Mouse (Mus musculus) embryo, embryonic 11.5 days (tissue): ENCODE measurements around the gene Ppp1r9b.
A peak's percentile ranks its signal among the peaks of the same experiment; 100 is the strongest.
"Not testable (repeated sequence)": the region's sequence is repeated elsewhere in the genome, so short reads cannot be mapped to it uniquely, and the experiment has no call there.

Experiments used
- DNase-seq: peaks from one replicate; pipeline ENCODE4 v3.0.0-alpha.2; 2012; ENCODE audit warnings: low read depth, low spot score

Ppp1r9b gene

DNA sequence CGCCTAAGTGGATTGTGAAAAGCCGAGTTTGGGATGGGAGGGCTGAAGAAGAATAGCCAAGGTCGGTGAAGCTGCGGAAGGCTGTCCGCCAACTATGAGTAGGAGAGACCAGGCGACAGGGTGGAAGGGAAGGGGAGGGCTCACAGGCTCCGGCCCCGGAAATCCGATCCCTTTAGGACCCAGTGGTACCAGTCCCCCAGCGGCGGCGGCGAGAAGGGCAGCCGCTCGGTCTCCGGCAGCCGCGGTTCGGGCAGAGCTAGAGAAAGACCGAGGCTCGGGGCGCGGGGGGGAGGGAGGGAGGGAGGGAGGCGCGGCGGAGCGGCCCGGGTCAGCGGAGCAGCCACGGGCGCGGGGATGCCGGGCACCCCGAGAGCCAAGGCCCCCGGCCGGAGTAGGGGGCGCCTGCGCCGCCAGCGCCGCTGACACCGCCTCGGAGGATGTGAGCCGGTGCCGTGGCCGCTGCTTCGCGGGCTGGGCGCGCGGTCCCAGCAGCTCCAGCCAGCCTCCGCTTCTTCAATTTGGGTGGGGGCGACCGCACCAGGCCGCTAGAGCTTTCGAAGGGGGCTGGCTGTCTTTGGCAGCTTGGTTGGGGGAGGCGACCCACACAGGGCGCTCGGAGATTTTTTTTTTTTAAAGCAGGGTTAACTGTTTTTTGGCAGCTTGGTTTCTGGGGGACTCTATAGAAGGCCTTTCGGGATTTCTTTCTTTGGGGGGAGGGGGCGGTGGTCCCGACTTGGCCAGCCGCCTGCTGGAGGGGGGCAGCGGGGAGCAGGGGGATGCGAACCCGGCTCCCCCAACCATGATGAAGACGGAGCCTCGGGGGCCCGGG is at the start of gene Ppp1r9b:
Gene Ppp1r9b, plus strand, starts transcription at position 287 of the 829 bp plus-strand sequence.
- peak; percentile 82 for DNase-seq

DNA sequence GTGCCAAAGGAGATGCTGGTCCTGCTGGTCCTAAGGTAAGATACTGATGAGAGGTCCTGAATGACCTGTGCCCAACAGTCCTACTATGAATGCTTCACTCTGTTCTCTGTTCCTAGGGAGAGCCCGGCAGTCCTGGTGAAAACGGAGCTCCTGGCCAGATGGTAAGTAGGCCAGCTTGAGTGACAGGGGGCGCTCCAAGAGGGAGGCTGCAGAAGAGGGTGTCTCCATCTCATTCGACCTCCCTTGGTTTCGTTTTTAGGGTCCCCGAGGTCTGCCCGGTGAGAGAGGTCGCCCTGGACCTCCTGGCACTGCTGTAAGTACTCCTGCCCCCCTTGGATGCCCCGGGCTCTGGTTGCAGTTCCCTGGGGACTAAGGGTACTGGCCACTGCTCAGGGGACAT is 49.7 kb upstream of the Ppp1r9b start:
- no peak for DNase-seq

DNA sequence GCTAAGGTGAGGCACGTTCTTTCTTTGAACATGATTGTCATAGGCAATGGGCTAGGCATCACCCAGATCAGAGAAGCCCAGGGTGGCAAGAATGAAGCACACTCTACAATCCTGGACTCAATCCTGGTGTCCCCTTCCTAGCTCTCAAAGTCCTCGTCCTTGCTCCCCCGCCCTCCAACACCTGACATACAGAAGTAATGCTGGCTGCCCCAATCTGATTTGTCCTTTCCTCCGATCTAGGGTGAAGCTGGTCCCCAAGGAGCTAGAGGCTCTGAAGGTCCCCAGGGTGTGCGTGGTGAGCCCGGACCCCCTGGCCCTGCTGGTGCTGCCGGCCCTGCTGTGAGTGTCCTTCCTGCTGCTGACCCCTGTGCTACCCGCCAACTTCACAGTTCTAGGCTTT is 49.1 kb upstream of the Ppp1r9b start:
- DNase-seq: no peak

DNA sequence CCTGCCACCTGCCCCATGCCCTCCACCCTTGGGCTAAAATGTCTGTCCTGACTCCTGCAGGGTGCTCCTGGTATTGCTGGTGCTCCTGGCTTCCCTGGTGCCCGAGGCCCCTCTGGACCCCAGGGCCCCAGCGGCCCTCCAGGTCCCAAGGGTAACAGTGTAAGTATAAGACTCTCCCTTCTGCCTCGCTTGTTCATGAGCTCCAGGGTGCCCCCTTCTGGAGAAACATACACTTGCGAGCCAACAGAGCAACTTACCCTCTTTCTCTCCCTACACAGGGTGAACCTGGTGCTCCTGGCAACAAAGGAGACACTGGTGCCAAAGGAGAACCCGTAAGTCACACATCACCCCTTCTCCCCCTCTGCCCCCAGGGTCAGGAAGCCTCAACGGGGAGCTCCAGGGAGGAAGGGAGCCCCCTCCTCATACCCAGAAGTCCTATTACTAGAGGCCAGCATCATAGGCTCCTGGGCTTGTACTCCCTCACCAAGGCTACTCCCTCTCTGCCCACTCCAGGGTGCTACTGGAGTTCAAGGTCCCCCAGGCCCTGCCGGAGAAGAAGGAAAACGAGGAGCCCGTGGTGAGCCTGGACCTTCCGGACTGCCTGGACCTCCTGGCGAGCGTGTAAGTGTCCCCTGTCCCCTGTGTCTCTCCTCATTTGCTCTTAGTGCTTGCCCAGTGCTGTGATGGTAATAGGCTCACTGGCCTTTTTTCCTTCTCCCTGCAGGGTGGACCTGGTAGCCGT is 48.4 kb upstream of the Ppp1r9b start:
- DNase-seq: no peak

DNA sequence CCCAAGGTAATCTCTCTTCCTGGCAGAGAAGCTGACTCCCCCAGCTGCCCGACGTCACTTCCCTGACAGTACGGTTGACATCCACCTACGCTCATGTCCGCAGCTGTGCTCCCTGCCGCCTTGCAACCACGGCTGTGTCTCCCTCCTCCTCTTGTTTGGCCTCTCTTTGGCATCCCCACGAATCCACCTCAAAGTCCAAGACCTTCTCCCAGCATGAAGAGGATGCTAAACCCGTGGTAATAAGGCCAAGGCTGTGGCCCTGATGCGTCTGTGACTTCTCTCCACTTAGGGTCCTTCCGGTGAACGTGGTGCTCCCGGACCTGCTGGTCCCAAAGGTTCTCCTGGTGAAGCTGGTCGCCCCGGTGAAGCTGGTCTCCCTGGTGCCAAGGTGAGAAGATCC is 47.8 kb upstream of the Ppp1r9b start:
- no peak for DNase-seq

DNA sequence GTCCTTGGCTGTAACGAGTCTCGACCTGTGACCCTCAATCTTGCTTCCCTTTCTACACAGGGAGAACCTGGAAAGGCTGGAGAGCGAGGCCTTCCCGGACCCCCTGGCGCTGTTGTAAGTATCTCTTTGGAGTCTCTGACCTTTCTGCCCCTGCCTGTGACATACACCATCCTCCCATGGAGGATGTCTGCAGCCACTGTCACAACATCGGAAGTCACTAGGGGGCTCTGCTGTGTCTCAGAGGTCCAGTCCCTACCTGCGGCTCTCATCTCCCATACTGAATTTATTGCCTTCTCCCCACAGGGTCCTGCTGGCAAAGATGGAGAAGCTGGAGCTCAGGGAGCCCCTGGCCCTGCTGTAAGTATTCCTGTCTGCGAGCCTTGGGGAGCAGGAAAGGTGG is 46.5 kb upstream of the Ppp1r9b start:
- DNase-seq: no peak

DNA sequence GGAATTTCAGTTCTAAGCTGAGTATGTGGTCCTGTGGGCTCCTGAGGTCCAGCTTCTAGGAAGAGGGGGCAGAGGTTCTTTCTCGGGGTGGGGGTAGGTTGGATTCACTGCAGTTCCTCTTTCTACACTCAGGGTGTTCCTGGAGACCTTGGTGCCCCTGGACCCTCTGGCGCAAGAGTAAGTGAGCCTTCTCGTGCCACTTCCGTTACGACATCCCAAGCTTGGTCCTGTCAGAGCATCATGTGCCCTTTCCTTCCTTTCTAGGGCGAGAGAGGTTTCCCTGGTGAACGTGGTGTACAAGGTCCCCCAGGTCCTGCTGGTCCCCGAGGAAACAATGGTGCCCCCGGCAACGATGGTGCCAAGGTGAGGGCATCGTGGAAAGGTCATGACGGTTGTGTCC is 45.6 kb upstream of the Ppp1r9b start:
- no peak for DNase-seq

DNA sequence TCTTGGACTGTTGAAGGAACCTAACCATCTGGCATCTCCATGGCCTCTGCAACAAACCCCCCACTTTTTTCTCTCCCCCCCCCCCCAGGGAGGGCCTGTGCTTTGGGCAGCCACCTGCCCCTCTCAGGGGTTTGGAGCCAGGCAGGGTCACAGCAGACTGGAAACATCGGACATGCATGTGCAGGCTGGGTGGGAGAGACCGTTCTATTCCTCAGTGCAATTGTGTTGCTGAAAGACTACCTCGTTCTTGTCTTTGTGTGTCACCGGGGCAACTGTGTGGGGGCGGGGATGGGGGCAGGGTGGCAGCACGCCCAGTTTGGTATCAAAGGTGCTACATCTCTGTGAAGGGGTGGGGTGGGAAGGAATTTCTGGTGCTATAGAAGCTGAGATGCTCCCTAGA is 38.7 kb upstream of the Ppp1r9b start:
- no peak for DNase-seq

DNA sequence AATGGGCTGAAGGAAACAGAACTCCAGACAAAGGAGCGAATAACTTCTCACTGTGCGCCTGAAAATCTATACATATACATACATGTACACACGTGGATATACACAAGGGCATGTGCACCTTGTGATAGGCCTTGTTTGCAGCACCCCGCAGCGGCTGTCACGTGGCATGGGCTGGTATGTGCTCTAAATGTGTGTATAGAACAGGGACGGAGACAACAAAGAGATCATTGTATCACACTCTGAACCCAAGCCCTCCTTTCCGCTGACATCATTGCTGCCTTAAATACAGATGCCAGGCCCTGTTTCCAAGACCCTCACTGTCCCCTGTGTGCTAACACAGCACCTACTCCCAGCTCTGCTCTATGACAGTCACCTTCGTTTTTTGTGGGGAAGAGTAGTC is 35.7 kb upstream of the Ppp1r9b start:
- DNase-seq: no peak

DNA sequence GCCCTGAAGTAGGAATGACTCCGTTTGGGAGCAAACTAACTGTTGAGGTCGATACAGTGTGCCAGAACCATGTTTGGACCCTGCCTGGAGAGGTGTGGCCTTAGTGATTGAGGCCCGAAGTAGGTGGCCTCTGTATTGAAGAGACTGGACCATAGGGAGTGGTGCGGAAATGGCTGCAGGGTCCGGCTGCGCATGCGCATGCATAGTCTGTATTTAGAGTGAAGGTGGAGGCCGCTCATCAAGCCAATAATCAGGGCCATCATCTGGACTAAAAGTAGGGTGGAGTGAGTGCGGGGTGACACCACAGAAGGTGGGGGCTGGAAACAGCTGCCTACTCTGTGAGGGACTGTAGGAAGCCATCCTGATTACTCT is 33.2 kb upstream of the Ppp1r9b start:
- no peak for DNase-seq

DNA sequence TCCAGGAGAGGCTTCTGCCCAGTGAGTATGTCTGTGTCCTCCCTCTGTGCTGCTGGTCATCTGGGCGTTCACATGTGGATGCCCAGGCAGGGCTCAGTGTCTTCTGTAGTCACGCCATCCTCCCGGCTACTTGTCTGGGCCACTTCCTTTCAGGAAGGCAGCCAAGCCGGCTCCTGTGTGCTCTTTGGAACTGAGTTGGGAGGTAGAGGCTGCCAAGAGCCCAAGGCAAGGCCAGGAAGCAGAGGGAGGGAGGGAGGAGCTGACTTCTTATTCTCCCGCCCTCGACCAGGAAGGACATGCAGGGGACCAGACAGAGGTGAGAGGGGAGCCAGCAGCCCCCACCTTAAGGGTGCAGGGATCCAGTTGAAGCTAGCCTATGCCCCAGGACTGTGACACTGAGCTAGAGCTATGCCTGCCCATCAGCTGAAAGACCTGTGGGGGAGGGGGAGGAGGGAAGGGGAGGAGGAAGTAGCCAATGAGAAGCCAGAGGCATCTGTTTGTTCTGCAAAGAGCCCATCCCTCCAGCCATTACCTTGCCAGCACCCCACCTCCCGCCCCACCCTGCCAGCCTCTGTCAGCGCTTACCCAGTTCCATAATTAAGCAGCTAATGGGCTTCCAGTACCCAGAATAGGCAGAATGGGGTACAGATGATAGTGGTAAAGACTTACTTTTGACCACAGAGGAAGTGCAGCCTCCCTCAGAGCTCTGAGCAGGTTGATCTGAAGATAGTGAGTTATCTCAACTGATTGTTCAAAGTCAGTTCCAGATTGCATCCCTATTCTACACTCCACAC is 32.6 kb upstream of the Ppp1r9b start:
- no peak for DNase-seq

DNA sequence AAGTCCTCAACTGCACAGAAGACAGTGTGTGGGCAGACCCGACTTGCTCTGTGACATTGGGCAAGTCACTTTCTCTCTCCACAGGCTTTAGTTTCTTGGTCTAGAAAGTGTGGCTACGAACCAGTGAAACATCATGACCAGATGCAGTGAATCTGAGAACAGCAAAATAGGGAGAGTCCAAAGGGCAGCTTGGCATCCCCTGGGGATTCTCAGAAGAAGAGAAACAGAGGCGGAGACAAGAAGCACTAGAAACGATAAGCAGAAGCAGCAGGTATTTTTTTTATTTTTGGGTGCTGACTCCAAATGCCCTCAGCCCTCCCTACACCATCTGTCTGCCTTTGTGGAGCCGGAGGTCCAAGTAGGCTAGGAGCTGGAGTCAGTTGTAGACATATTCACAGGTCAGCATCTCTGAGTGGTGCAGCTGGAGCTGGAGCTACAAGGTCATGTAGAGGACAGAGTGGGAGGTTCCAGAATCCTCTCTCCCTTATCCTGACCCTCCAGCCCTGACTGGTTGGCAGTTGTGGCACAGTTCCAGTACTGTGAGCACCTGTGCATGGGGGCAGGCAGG is 28.2 kb upstream of the Ppp1r9b start:
- no peak for DNase-seq

DNA sequence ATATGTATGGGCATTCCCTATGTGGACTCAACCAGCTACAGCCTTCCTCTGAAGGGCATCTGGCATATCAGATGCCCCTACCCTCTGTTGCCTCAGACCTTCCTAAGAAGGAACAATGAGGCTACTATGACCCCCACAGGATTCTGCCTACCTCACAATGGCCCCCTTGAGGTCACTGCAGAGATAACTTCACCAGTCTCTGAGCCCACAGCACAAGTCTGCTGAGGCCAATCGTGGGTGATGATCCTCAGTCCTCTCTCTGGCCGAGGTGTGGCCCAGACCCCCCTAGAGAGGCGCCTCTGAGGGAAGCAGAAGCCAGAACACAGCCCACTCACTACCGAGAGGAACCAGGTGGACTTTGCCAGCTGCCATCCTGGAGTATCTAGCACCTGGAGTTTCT is 23.4 kb upstream of the Ppp1r9b start, which contains the start of gene Hils1:
Gene Hils1, plus strand, starts transcription at position 175 of the 400 bp plus-strand sequence.
- DNase-seq: no peak

DNA sequence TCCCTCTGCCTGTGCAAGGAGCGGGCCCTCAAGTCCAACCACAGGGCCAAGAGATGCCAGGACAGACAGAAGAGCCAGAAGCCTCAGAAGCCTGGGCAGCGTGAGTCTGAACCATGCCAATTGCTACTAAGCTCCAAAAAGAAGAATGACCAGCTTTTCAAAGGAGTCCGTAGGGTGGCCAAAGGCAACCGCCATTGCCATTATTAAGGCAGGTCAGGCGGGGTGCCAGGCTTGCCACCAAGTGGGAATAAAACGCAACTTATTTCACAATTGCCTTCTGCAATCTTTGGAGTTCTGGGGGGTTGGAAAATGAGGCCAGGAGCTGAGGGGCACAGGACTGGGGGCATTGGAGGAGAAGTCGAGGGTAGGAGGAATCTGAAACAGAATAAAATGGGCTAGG is 22.6 kb upstream of the Ppp1r9b start:
- DNase-seq: no peak

DNA sequence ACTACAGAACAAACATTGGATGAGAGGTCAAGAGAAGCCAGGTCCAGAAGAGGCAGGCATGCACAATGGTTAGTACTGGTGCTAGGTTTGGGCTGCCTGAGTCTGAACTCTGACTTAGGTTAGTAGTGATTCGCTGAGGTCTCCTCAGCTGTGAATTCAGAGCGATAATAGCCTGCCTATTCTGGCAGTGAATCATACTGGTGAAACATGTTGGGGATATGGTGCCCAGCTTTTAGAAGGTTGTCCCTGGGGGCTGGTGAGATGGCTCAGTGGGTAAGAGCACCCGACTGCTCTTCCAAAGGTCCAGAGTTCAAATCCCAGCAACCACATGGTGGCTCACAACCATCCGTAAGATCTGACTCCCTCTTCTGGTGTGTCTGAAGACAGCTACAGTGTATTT is 21.1 kb upstream of the Ppp1r9b start:
- not testable (repeated sequence) for DNase-seq

DNA sequence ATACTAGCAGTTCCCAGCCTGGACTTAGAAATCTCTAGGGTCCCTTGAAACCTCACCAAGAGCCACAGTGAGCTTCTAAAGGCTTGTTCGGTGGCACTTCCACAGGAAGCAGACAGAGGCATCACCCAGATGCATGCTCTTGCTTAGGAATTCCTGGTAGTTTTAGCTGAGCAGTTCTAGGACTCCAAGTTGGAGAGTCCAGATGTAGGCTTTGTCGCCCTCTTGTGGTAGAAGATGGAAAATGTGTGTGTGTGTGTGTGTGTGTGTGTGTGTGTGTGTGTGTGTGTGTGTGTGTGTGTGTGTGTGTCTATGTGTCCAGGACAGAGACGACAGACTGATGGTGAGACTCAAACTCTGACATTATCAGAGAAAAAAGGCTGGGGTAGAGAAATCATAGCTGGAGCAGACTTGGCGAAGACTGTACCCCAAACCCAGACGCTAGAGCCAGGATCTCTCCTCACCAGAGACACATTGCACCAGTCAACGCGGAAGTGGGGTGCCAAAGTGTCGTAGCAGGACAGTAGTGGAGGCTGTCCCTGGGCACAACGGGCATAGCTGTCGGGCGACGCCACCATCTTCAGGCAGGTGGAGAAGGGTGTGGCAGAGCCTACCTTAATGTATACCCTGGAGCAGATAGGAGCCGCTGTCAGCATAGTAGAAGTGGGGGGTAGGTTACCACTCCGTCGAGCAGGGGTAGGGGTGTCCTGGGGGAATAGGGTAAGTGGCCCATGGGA is 20.5 kb upstream of the Ppp1r9b start:
- peak; percentile 74 for DNase-seq

DNA sequence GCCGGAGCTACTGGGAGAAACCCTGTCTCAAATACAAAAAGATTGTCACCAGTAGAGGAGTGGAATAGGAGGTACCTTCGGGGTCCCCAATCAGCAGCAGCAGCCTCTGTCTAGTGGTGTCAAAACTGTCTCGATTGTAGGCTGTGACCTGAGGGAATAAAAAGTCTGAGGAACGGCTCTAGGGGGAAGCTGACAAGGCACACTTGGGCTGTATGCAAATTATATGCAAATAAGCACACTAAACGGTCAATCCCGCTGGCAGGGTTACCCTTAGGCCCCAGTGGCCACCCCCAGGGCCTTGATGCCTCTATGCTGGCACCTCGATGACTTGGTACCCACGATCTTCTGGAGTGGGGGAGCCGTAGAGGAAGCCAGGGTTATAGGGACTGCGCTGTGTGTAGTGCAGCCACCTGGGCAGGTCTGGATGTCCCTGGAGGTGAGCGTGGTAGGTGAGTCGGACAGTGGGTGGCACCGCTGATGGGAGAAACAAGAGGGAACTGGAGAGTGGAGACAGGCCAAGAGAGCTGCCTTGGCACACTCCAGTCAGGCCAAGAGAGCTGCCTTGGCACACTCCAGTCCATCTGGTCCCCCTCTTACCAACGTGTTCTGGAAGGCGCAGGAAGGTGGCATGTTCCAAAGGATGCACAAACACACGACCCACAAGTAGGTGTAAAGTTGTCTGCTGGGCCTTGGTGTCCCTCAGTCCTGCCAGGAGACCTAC is 18.8 kb upstream of the Ppp1r9b start:
- no peak for DNase-seq

DNA sequence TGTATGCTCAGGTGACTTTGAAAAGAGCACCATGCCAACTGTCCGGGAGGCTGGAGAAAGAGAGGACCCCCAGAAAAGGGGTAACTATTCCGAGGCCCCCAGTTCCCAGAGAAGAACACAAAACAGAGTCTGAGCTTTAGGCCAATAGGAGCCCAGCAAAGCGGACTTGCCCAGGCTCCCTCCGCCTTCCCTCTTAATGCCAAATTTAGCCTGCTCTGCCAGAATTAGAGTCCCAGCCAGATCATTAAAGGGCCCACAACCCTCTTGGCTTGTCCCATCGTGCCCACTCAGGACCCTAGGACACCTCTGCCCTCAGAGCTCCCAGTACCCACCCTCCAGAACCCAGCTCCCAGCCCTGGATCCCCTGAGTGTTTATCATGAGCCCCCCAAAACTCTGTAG is 17.9 kb upstream of the Ppp1r9b start:
- DNase-seq: no peak

DNA sequence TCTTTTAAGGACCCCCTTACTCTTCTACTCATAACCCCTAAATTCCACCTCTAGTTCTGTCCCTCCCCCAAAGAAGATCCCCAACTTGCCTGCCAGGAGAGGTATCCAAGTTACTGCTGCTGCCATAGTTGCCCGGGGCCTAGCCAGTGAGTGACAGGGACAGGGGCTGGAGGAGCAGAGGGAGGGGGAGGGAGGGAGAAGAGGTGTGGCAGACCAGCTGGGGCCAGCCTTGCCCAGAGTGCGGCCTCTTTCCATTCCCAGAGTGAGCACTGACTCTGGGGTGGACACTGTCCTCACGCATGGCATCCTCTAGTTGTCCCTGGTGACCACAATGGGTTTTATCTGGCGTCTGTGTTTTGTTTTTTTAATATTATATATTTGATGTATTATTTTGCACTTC is 17.5 kb upstream of the Ppp1r9b start:
- DNase-seq: no peak

DNA sequence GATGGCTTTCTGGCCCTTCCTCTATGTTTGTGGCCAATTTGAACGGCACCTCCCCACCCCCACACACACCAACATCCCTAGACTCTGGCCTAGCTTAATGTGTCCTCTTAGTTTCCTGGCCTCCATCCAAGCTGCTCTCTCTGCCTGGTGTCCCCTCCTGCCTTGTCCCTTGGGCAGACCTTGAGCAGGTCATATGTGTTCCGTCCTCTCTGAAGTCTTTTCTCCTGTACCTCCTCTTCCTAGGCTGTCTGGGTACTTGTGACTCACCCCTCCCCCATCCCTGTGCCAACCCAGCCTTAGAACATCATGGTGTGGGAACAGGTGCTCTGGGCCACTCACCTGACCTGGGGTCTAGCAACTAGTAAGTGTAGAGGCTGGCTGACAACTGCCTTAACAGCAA is 15.9 kb upstream of the Ppp1r9b start:
- DNase-seq: no peak

DNA sequence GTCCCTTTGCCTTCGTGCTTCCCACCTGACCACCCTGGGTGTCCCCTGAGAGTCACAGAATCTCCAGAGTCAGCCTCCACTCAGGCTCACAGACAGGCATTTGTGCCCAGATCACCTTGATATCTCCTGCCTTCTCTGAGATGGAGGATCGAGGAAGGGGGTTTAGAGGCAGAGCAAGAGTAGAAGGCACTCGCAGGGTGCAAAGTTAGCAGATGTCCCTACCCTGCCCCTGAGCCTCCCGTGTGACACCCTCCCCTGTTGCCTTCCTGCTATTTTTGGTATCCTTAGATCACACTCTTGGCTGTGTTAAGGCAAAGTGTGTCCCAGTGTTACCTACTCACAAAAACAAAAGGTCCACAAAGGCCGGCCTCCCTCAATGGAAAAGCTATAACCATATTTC is 14.6 kb upstream of the Ppp1r9b start, which contains the start of gene Sgca:
Gene Sgca, minus strand, starts transcription at position 129 of the 400 bp plus-strand sequence.
- no peak for DNase-seq
